Mouse (Mus musculus): ENCODE data around the gene Cbr3. TPM values are rescaled to one million over a fixed set of nuclear protein-coding genes. Genes with fewer than 3 reads are reported as not detected.
A peak's percentile ranks its signal among the peaks of the same experiment; 100 is the strongest.

Gene Cbr3
- polyA plus RNA-seq, 1 experiment from 2014 or later, result 13.8 TPM

DNA sequence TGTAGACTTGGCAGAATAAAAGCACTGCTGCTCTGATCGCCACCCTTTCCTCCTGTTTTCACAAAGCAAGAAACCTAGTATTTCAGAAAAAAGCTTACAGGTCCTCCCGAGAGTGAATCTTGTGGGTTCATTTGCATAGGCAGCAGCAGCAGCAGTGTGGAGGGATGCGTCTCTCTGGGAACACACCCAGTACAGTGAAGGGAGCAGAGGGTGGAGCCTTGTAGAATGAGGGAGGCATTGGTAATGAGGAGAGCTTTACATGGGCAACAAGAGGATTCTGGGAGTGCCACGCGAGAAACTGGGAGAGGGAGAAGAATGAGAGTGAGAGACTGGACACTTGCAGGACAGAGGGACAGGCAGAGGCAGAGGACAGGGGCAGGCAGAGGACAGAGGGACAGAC is 31.4 kb downstream of the Cbr3 start:
- H3K36me3 ChIP-seq (ENCODE audit: control insufficient read depth, insufficient read depth, low read length), result no peaks in the 10 kb centered on the region; the same call in 1 of the 2 replicates
- 35% methylated on average over 5 of the region's 5 CpGs for WGBS
- no peak overlapping the region for H3K4me3 ChIP-seq (ENCODE audit: low read depth, low read length)
- H3K9ac ChIP-seq (replicated peaks; ENCODE audit: low read depth, low read length), result no peak overlapping the region
- H3K27ac ChIP-seq (ENCODE audit: low read length), result no peak overlapping the region
- H3K9me3 ChIP-seq (ENCODE audit: control insufficient read depth, low read depth, low read length), result no peaks in the 10 kb centered on the region
- no peak overlapping the region for H3K4me2 ChIP-seq (replicated peaks; ENCODE audit: low read depth, low read length)
- ATAC-seq (ENCODE audit: insufficient number of reproducible peaks, insufficient read depth, low FRiP score, low read depth), result no peak
- no peaks in the 10 kb centered on the region for H3K27me3 ChIP-seq (ENCODE audit: control insufficient read depth, insufficient read depth, low read length)
- peaks cover 16% of the 10 kb centered on the region for H3K4me1 ChIP-seq (ENCODE audit: control insufficient read depth, insufficient read depth, low read length)

DNA sequence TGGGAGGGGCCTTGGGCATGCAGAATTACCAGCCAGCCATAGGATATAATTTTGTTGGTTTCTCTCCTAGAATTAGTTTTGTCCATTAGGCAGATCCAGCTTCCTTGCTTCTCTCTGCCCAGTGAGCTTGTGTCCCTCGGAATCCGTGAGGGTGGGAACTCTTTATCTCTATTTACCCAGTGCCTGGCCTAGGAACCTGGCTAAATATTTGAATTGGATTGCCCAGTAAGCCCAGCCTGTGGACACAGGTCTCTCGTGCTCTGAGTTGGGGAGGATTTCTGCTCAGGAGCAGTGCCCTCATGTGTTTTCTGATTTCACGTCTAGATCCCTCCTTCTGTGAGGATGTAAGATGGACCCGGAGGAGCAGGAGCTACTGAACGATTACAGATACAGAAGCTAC is 32.8 kb downstream of the Cbr3 start:
- Histone ChIP-seq H3K4me1 (ENCODE audit: control insufficient read depth, insufficient read depth, low read length) (peaks cover 16% of the 10 kb centered on the region), H3K9ac (replicated peaks; ENCODE audit: low read depth, low read length) (no peak overlapping the region), H3K9me3 (ENCODE audit: control insufficient read depth, low read depth, low read length) (no peaks in the 10 kb centered on the region), H3K27ac (ENCODE audit: low read length) (peak overlapping the region; percentile 23; the same call in 1 of the 2 replicates), H3K4me2 (replicated peaks; ENCODE audit: low read depth, low read length) (0 out of 2 replicates have a peak overlapping the region, but pooled peaks have one; percentile 6), H3K4me3 (ENCODE audit: low read depth, low read length) (no peak overlapping the region), H3K27me3 (ENCODE audit: control insufficient read depth, insufficient read depth, low read length) (no peaks in the 10 kb centered on the region), H3K36me3 (ENCODE audit: control insufficient read depth, insufficient read depth, low read length) (no peaks in the 10 kb centered on the region; the same call in 1 of the 2 replicates)
- ATAC-seq (ENCODE audit: insufficient number of reproducible peaks, insufficient read depth, low FRiP score, low read depth), result no peak
- WGBS, result 60% methylated on average over 6 of the region's 6 CpGs

- H3K4me3 ChIP-seq (ENCODE audit: low read depth, low read length), result no peak overlapping the region
- peak; percentile 56; the same call in 1 of the 2 replicates for ATAC-seq (ENCODE audit: insufficient number of reproducible peaks, insufficient read depth, low FRiP score, low read depth)
- no peaks in the 10 kb centered on the region; the same call in 1 of the 2 replicates for H3K36me3 ChIP-seq (ENCODE audit: control insufficient read depth, insufficient read depth, low read length)
- peaks cover 15% of the 10 kb centered on the region for H3K4me1 ChIP-seq (ENCODE audit: control insufficient read depth, insufficient read depth, low read length)
- H3K9me3 ChIP-seq (ENCODE audit: control insufficient read depth, low read depth, low read length), result no peaks in the 10 kb centered on the region
- no peak overlapping the region for H3K9ac ChIP-seq (replicated peaks; ENCODE audit: low read depth, low read length)
- 15% methylated on average over 5 of the region's 5 CpGs for WGBS
- H3K27ac ChIP-seq (ENCODE audit: low read length), result no peak overlapping the region
- no peak overlapping the region for H3K4me2 ChIP-seq (replicated peaks; ENCODE audit: low read depth, low read length)
- no peaks in the 10 kb centered on the region for H3K27me3 ChIP-seq (ENCODE audit: control insufficient read depth, insufficient read depth, low read length)
Observed at GRCm38 (mm10) chr16:93717299-93717703, 34.3 kb downstream of the Cbr3 start.

DNA sequence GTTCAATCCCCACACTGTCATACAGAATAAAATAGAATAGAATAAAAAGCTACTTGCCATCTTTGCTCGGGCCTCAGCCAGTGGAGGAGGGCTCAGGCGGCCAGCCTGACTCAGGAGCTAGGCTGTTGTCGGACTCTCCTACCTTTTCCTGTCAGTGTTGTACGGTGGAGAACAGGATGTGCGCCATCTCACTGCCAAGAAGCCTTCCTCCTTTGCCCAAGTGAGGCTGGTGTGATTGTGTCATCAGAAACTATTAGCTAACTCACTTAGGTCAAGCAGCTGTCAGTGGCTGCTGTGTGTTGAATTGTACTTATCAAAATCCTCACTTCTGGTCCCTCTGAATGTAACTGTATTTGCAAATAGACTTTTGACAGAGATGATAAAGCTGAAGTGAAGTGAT is 38.8 kb downstream of the Cbr3 start:
- H3K9ac ChIP-seq (replicated peaks; ENCODE audit: low read depth, low read length), result no peak overlapping the region
- WGBS, result 80% methylated on average over 5 of the region's 5 CpGs
- no peaks in the 10 kb centered on the region for H3K9me3 ChIP-seq (ENCODE audit: control insufficient read depth, low read depth, low read length)
- no peak overlapping the region for H3K4me2 ChIP-seq (replicated peaks; ENCODE audit: low read depth, low read length)
- H3K27ac ChIP-seq (ENCODE audit: low read length), result no peak overlapping the region
- peaks cover 7% of the 10 kb centered on the region for H3K4me1 ChIP-seq (ENCODE audit: control insufficient read depth, insufficient read depth, low read length)
- H3K36me3 ChIP-seq (ENCODE audit: control insufficient read depth, insufficient read depth, low read length), result no peaks in the 10 kb centered on the region; the same call in 1 of the 2 replicates
- H3K4me3 ChIP-seq (ENCODE audit: low read depth, low read length), result no peak overlapping the region
- no peaks in the 10 kb centered on the region for H3K27me3 ChIP-seq (ENCODE audit: control insufficient read depth, insufficient read depth, low read length)
- no peak for ATAC-seq (ENCODE audit: insufficient number of reproducible peaks, insufficient read depth, low FRiP score, low read depth)

DNA sequence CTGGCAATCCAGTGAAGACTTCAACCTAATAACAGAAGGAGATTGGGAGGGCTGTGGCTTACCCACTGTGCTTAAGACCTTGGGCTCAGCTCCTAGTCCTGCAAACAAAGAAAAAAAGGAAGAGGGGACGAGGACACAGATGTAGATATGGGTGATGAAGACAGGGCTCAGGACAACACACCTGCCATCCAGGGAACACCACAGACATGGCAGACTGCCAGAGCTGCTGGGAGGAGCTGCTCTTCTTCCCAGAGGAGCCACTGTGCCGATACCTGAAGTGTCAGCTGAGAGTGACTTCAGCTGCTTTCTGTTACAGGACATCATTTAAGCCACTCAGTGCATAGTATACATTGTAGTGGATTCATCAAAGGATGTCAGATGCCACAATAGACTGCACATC is 39.5 kb downstream of the Cbr3 start:
- Histone ChIP-seq H3K27me3 (ENCODE audit: control insufficient read depth, insufficient read depth, low read length) (no peaks in the 10 kb centered on the region), H3K9me3 (ENCODE audit: control insufficient read depth, low read depth, low read length) (no peaks in the 10 kb centered on the region), H3K27ac (ENCODE audit: low read length) (no peak overlapping the region), H3K4me3 (ENCODE audit: low read depth, low read length) (no peak overlapping the region), H3K4me1 (ENCODE audit: control insufficient read depth, insufficient read depth, low read length) (peaks cover 2% of the 10 kb centered on the region; the same call in 1 of the 2 replicates), H3K9ac (replicated peaks; ENCODE audit: low read depth, low read length) (no peak overlapping the region), H3K36me3 (ENCODE audit: control insufficient read depth, insufficient read depth, low read length) (no peaks in the 10 kb centered on the region), H3K4me2 (replicated peaks; ENCODE audit: low read depth, low read length) (no peak overlapping the region)
- ATAC-seq (ENCODE audit: insufficient number of reproducible peaks, insufficient read depth, low FRiP score, low read depth), result no peak
- 52% methylated on average over 2 of the region's 2 CpGs for WGBS

- Histone ChIP-seq H3K4me2 (replicated peaks; ENCODE audit: low read depth, low read length) (no peak overlapping the region), H3K27ac (ENCODE audit: low read length) (no peak overlapping the region), H3K9ac (replicated peaks; ENCODE audit: low read depth, low read length) (no peak overlapping the region), H3K4me3 (ENCODE audit: low read depth, low read length) (no peak overlapping the region), H3K9me3 (ENCODE audit: control insufficient read depth, low read depth, low read length) (no peaks in the 10 kb centered on the region), H3K27me3 (ENCODE audit: control insufficient read depth, insufficient read depth, low read length) (no peaks in the 10 kb centered on the region), H3K4me1 (ENCODE audit: control insufficient read depth, insufficient read depth, low read length) (no peaks in the 10 kb centered on the region; the same call in 1 of the 2 replicates), H3K36me3 (ENCODE audit: control insufficient read depth, insufficient read depth, low read length) (no peaks in the 10 kb centered on the region)
- no peak; the same call in 1 of the 2 replicates for ATAC-seq (ENCODE audit: insufficient number of reproducible peaks, insufficient read depth, low FRiP score, low read depth)
- 59% methylated on average over 8 of the region's 8 CpGs for WGBS
Observed at GRCm38 (mm10) chr16:93725417-93726144, 42.6 kb downstream of the Cbr3 start.

- Histone ChIP-seq H3K27ac (ENCODE audit: low read length) (no peak overlapping the region), H3K4me1 (ENCODE audit: control insufficient read depth, insufficient read depth, low read length) (no peaks in the 10 kb centered on the region; the same call in 1 of the 2 replicates), H3K27me3 (ENCODE audit: control insufficient read depth, insufficient read depth, low read length) (no peaks in the 10 kb centered on the region), H3K36me3 (ENCODE audit: control insufficient read depth, insufficient read depth, low read length) (no peaks in the 10 kb centered on the region), H3K4me3 (ENCODE audit: low read depth, low read length) (no peak overlapping the region), H3K9me3 (ENCODE audit: control insufficient read depth, low read depth, low read length) (no peaks in the 10 kb centered on the region), H3K4me2 (replicated peaks; ENCODE audit: low read depth, low read length) (no peak overlapping the region), H3K9ac (replicated peaks; ENCODE audit: low read depth, low read length) (no peak overlapping the region)
- 82% methylated on average over 4 of the region's 4 CpGs for WGBS
- no peak for ATAC-seq (ENCODE audit: insufficient number of reproducible peaks, insufficient read depth, low FRiP score, low read depth)
Observed at GRCm38 (mm10) chr16:93726186-93726585, 43.2 kb downstream of the Cbr3 start.

DNA sequence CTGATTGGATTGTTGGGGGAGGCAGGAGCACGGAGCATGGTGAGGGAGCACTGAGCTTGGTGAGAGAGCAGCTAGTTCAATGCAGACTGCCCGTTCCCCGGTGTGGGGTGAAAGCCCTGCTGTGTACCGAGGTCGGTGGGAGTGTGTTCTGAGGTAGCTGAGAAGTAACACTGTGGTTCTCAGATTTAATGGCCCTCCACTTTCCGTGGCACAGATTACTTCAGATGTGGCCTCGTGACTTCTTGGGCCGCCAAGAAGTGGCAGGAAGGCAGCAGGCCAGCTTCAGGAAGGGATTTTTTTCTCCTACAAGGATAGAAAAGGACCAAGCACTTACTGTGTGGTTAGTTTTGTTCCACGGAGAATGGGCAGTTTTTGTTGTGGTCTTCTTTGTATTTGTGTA is 45.7 kb downstream of the Cbr3 start:
- peaks cover 6% of the 10 kb centered on the region; the same call in 1 of the 2 replicates for H3K4me1 ChIP-seq (ENCODE audit: control insufficient read depth, insufficient read depth, low read length)
- no peaks in the 10 kb centered on the region for H3K36me3 ChIP-seq (ENCODE audit: control insufficient read depth, insufficient read depth, low read length)
- no peak overlapping the region for H3K9ac ChIP-seq (replicated peaks; ENCODE audit: low read depth, low read length)
- no peak overlapping the region for H3K4me2 ChIP-seq (replicated peaks; ENCODE audit: low read depth, low read length)
- H3K9me3 ChIP-seq (ENCODE audit: control insufficient read depth, low read depth, low read length), result no peaks in the 10 kb centered on the region
- H3K27me3 ChIP-seq (ENCODE audit: control insufficient read depth, insufficient read depth, low read length), result no peaks in the 10 kb centered on the region
- 75% methylated on average over 9 of the region's 9 CpGs for WGBS
- no peak overlapping the region for H3K27ac ChIP-seq (ENCODE audit: low read length)
- H3K4me3 ChIP-seq (ENCODE audit: low read depth, low read length), result no peak overlapping the region
- no peak for ATAC-seq (ENCODE audit: insufficient number of reproducible peaks, insufficient read depth, low FRiP score, low read depth)

All from stomach, embryonic 14.5 days (tissue).